Mouse (Mus musculus): ENCODE measurements around the gene Gm853. TPM values are rescaled to one million over a fixed set of nuclear protein-coding genes. Genes with fewer than 3 reads are reported as not detected.

Gm853 gene
- polyA plus RNA-seq, 1 experiment from 2014 or later: not detected

- Histone ChIP-seq H3K9me3 (no peaks in the 10 kb centered on the region), H3K4me2 (replicated peaks) (no peak overlapping the region), H3K4me3 (no peak overlapping the region), H3K27me3 (no peaks in the 10 kb centered on the region), H3K36me3 (no peaks in the 10 kb centered on the region), H3K27ac (no peak overlapping the region), H3K9ac (no peak overlapping the region), H3K4me1 (0 out of 2 replicates have a peak, but pooled peaks cover 3% of the 10 kb centered on the region)
- 72% methylated on average over 13 of the region's 13 CpGs for WGBS
- ATAC-seq (ENCODE audit: insufficient number of reproducible peaks, insufficient read depth, low FRiP score, low TSS enrichment): no peak
Observed at GRCm38 (mm10) chr4:130183023-130183422, 39.2 kb downstream of the Gm853 start.

- no peak for ATAC-seq (ENCODE audit: insufficient number of reproducible peaks, insufficient read depth, low FRiP score, low TSS enrichment)
- no peak overlapping the region for H3K4me3 ChIP-seq
- H3K4me2 ChIP-seq (replicated peaks): no peak overlapping the region
- 74% methylated on average over 4 of the region's 4 CpGs for WGBS
- no peaks in the 10 kb centered on the region for H3K9me3 ChIP-seq
- no peaks in the 10 kb centered on the region for H3K27me3 ChIP-seq
- H3K4me1 ChIP-seq: 0 out of 2 replicates have a peak, but pooled peaks cover 3% of the 10 kb centered on the region
- H3K27ac ChIP-seq: no peak overlapping the region
- H3K36me3 ChIP-seq: no peaks in the 10 kb centered on the region
- no peak overlapping the region for H3K9ac ChIP-seq
Observed at GRCm38 (mm10) chr4:130181886-130182285, 40.3 kb downstream of the Gm853 start.

GRCm38 (mm10) chr4:130180909-130181602, 41.1 kb downstream of the Gm853 start:
- Histone ChIP-seq H3K27ac (no peak overlapping the region), H3K36me3 (no peaks in the 10 kb centered on the region), H3K27me3 (no peaks in the 10 kb centered on the region), H3K9ac (no peak overlapping the region), H3K4me3 (no peak overlapping the region), H3K4me2 (replicated peaks) (no peak overlapping the region), H3K9me3 (no peaks in the 10 kb centered on the region), H3K4me1 (peaks cover 4% of the 10 kb centered on the region; the same call in 1 of the 2 replicates)
- ATAC-seq (ENCODE audit: insufficient number of reproducible peaks, insufficient read depth, low FRiP score, low TSS enrichment): no peak
- 62% methylated on average over 7 of the region's 7 CpGs for WGBS

GRCm38 (mm10) chr4:130179876-130180275, 42.3 kb downstream of the Gm853 start:
- 84% methylated on average over 3 of the region's 3 CpGs for WGBS
- Histone ChIP-seq H3K27ac (no peak overlapping the region), H3K9me3 (no peaks in the 10 kb centered on the region), H3K4me1 (peaks cover 15% of the 10 kb centered on the region), H3K9ac (no peak overlapping the region), H3K4me2 (replicated peaks) (no peak overlapping the region), H3K36me3 (no peaks in the 10 kb centered on the region), H3K27me3 (peaks cover 10% of the 10 kb centered on the region; the same call in 1 of the 2 replicates), H3K4me3 (no peak overlapping the region)
- ATAC-seq (ENCODE audit: insufficient number of reproducible peaks, insufficient read depth, low FRiP score, low TSS enrichment): no peak

- Histone ChIP-seq H3K9me3 (no peaks in the 10 kb centered on the region), H3K9ac (no peak overlapping the region), H3K36me3 (no peaks in the 10 kb centered on the region), H3K27ac (0 out of 2 replicates have a peak overlapping the region, but pooled peaks have one; percentile 30), H3K4me1 (peaks cover 23% of the 10 kb centered on the region), H3K4me2 (replicated peaks) (no peak overlapping the region), H3K27me3 (peaks cover 31% of the 10 kb centered on the region), H3K4me3 (no peak overlapping the region)
- WGBS: 54% methylated on average over 7 of the region's 7 CpGs
- ATAC-seq (ENCODE audit: insufficient number of reproducible peaks, insufficient read depth, low FRiP score, low TSS enrichment): no peak
Observed at GRCm38 (mm10) chr4:130177536-130177935, 44.7 kb downstream of the Gm853 start.

GRCm38 (mm10) chr4:130177087-130177486, 45.1 kb downstream of the Gm853 start:
- Histone ChIP-seq H3K36me3 (no peaks in the 10 kb centered on the region), H3K9ac (no peak overlapping the region), H3K4me3 (no peak overlapping the region), H3K27me3 (peaks cover 31% of the 10 kb centered on the region), H3K9me3 (no peaks in the 10 kb centered on the region), H3K4me2 (replicated peaks) (no peak overlapping the region), H3K4me1 (peaks cover 27% of the 10 kb centered on the region), H3K27ac (no peak overlapping the region)
- ATAC-seq (ENCODE audit: insufficient number of reproducible peaks, insufficient read depth, low FRiP score, low TSS enrichment): no peak
- WGBS: 73% methylated on average over 4 of the region's 4 CpGs

GRCm38 (mm10) chr4:130176156-130176720, 46.0 kb downstream of the Gm853 start:
- Histone ChIP-seq H3K4me2 (replicated peaks) (no peak overlapping the region), H3K9me3 (no peaks in the 10 kb centered on the region), H3K9ac (no peak overlapping the region), H3K27ac (no peak overlapping the region), H3K36me3 (no peaks in the 10 kb centered on the region), H3K4me1 (peaks cover 36% of the 10 kb centered on the region), H3K27me3 (peaks cover 31% of the 10 kb centered on the region), H3K4me3 (no peak overlapping the region)
- 74% methylated on average over 5 of the region's 5 CpGs for WGBS
- no peak for ATAC-seq (ENCODE audit: insufficient number of reproducible peaks, insufficient read depth, low FRiP score, low TSS enrichment)

- Histone ChIP-seq H3K9ac (peak within 1 kb of the TSS; percentile 3; the same call in 1 of the 2 replicates), H3K27ac (no peak within 1 kb of the TSS), H3K27me3 (peaks cover 31% of the 10 kb centered on the region), H3K36me3 (no peaks in the 10 kb centered on the region), H3K4me2 (replicated peaks) (peak within 1 kb of the TSS; percentile 49), H3K4me3 (peak within 1 kb of the TSS; percentile 22), H3K9me3 (no peaks in the 10 kb centered on the region), H3K4me1 (peaks cover 36% of the 10 kb centered on the region)
- WGBS: 5% methylated on average over 14 of the region's 14 CpGs
- no peak for ATAC-seq (ENCODE audit: insufficient number of reproducible peaks, insufficient read depth, low FRiP score, low TSS enrichment)
Observed at GRCm38 (mm10) chr4:130175072-130175711, 47.0 kb downstream of the Gm853 start, which contains the start of gene Tinagl1. TSS of gene Tinagl1 (minus strand) at chr4:130175122.

- Histone ChIP-seq H3K27me3 (peaks cover 31% of the 10 kb centered on the region), H3K4me2 (replicated peaks) (peak overlapping the region; percentile 49), H3K36me3 (no peaks in the 10 kb centered on the region), H3K4me1 (peaks cover 36% of the 10 kb centered on the region), H3K4me3 (peak overlapping the region; percentile 22), H3K9me3 (no peaks in the 10 kb centered on the region), H3K9ac (peak overlapping the region; percentile 3; the same call in 1 of the 2 replicates), H3K27ac (no peak overlapping the region)
- peak; percentile 44; the same call in 1 of the 2 replicates for ATAC-seq (ENCODE audit: insufficient number of reproducible peaks, insufficient read depth, low FRiP score, low TSS enrichment)
- WGBS: 2% methylated on average over 25 of the region's 25 CpGs
Observed at GRCm38 (mm10) chr4:130174335-130175031, 47.7 kb downstream of the Gm853 start.

GRCm38 (mm10) chr4:130173911-130174311, 48.3 kb downstream of the Gm853 start:
- Histone ChIP-seq H3K27ac (no peak overlapping the region), H3K4me2 (replicated peaks) (peak overlapping the region; percentile 49), H3K36me3 (no peaks in the 10 kb centered on the region), H3K4me1 (peaks cover 36% of the 10 kb centered on the region), H3K4me3 (no peak overlapping the region), H3K27me3 (peaks cover 31% of the 10 kb centered on the region), H3K9ac (no peak overlapping the region), H3K9me3 (no peaks in the 10 kb centered on the region)
- ATAC-seq (ENCODE audit: insufficient number of reproducible peaks, insufficient read depth, low FRiP score, low TSS enrichment): no peak
- WGBS: 33% methylated on average over 19 of the region's 19 CpGs

- peaks cover 42% of the 10 kb centered on the region for H3K4me1 ChIP-seq
- H3K27me3 ChIP-seq: peaks cover 31% of the 10 kb centered on the region
- H3K4me2 ChIP-seq (replicated peaks): peak overlapping the region; percentile 49; the same call in 1 of the 2 replicates
- WGBS: 65% methylated on average over 11 of the region's 11 CpGs
- no peaks in the 10 kb centered on the region for H3K9me3 ChIP-seq
- no peak overlapping the region for H3K4me3 ChIP-seq
- no peak for ATAC-seq (ENCODE audit: insufficient number of reproducible peaks, insufficient read depth, low FRiP score, low TSS enrichment)
- no peaks in the 10 kb centered on the region for H3K36me3 ChIP-seq
- H3K9ac ChIP-seq: no peak overlapping the region
- H3K27ac ChIP-seq: no peak overlapping the region
Observed at GRCm38 (mm10) chr4:130173060-130173822, 49.0 kb downstream of the Gm853 start.

Measured in embryonic facial prominence, embryonic 12.5 days (tissue).